Mouse (Mus musculus) right cerebral cortex, postnatal 36 days (tissue): ENCODE results near the gene Cyp2b23.
"Not testable (repeated sequence)": the region's sequence is repeated elsewhere in the genome, so short reads cannot be mapped to it uniquely, and the experiment has no call there.

Experiments used
- DNase-seq, 2 experiments: peaks; one replicate each; pipeline ENCODE4 v3.0.0; 2022; ENCODE audit warnings: low spot score in 2 of 2, mixed read lengths in 1 of 2

Gene Cyp2b23

DNA sequence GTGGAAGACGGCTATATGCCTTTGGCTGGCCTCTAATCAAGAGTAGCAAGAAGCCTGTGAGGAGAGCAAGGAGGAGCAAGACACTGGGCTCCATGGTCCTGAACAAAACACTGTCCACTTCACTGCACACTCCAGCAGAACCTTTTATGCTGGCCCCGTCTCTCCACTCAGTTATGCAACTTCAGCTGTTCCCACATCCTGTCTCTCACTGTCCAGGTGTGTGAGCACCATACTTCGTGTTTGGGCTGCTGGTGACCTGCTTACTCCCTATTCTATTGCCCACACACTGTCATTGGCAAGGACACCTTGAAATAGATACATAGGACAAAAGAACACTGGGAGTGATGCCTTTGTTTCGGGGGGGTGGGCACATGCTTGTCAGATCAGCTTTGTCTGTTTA, at the start of gene Cyp2b23:
Gene Cyp2b23 (minus strand): TSS at position 101 of the 400 bp plus-strand sequence.
- no peak for DNase-seq

GRCm38 (mm10) chr7:26711061-26711460, 24.8 kb upstream of the Cyp2b23 start:
- DNase-seq, result no peak

DNA sequence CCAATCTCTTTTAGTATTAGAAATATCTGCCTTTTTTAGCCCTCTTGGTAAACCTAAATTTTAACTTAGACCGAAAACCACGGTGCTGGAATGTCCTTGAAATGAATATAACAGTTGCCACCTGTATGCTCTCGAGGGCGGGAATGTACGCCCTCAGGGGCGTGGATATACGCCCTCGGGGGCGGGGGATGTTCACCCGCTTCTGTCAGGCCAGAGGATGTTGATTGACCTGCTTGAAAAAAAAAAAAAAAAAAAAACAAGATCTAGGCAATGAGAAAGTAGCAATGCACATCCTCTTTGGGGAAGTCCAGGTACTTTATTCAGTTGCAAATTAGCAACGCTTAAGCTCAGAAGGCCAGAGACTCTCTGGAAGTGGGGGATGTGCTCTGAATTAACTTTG, 20.8 kb upstream of the Cyp2b23 start:
- no peak for DNase-seq

GRCm38 (mm10) chr7:26706191-26706590, 20.0 kb upstream of the Cyp2b23 start:
- not testable (repeated sequence) for DNase-seq

DNA sequence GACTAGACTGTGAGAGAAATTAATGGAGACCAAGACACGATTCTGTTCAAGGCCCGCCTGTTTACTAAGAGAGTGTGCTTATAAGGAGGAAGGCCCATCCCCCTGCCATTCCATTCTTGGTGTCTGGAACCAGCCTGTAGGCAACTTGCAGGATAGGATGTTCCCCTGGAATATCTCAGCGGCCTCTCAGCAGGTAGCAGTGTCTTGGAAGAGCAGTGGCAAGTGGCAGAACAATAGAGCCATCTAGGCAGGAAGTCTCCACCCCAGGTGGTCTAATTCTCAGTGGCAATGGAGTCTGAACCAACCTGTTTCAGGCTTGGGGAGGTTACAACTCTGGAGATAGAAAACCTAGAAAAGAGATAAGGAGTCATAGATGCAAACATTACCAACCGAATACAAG, 13.9 kb upstream of the Cyp2b23 start:
- DNase-seq, result no peak

GRCm38 (mm10) chr7:26685713-26686112, 524 bp downstream of the Cyp2b23 start:
- no peak for DNase-seq

DNA sequence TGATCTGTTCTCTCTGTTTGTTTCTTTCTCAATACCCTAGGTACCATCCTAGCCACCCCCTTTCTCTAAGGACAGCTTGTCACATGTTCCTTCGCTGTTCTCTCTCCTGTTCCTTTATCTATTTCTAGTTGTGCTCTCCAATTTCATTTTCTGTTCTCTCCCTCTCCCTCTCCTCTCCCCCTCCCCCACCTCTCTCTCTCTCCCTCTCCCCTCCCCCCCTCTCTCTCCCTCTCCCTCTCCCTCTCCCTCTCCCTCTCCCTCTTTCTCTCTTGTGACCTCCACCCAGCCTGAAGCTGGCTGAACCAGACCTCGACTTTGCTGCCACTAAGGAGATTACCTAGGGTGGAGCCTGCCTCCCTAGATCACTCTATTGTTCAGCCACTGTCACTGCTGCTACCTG, 18.8 kb downstream of the Cyp2b23 start:
- DNase-seq, result not testable (repeated sequence)

GRCm38 (mm10) chr7:26666011-26666410, 20.2 kb downstream of the Cyp2b23 start:
- no peak for DNase-seq

DNA sequence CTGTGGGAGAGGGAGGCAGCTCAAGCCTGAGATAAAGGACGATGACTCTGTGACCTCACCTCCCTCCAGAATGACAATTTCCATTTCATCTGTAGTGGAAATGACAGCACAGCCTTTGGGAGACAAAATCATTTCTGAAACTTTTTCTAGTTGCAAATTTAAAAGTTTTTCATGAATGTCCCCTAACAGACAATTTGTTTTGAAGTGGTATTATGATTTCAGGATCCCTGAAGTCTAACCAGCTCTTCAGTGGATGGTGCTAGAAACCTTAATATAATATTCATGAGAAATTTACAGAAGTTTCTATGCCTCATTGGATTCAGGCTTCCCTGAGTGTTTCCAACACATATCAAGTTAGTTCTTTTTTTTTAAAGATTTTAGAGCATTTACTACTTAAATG, 67.9 kb downstream of the Cyp2b23 start, which contains the start of gene Vmn1r185:
Gene Vmn1r185 (minus strand): TSS at position 101 of the 400 bp plus-strand sequence.
- not testable (repeated sequence) for DNase-seq
